Mouse (Mus musculus) Patski (cell line): Measurements from ENCODE around the gene Fbxw4. TPM values are rescaled to one million over a fixed set of nuclear protein-coding genes. Genes with fewer than 3 reads are reported as not detected.

Experiments used
- ATAC-seq: fragments of 100-300 bp; one replicate; pipeline ENCODE4 v1.8.0; 2021
- CTCF ChIA-PET: fragments of 350-600 bp; sonication (Branson Sonifier 250); formaldehyde crosslinking; loops from one replicate; lab custom pipeline; 2022; ENCODE audit warnings: inconsistent platforms; lab: Charles Lee
- POLR2A ChIA-PET: fragments of 350-600 bp; sonication (Branson Sonifier 250); formaldehyde crosslinking; loops from one replicate; lab custom pipeline; 2022; ENCODE audit warnings: antibody characterized with exemption, inconsistent platforms; lab: Charles Lee
- DNase-seq: peaks from one replicate; pipeline ENCODE4 v3.0.0-alpha.2; 2011; ENCODE audit warnings: low read depth, low spot score
- H3K27me3 ChIP-seq: fragments of 371-371 bp; one replicate; pipeline ENCODE4 v1.5.1; 2021
- CTCF ChIP-seq: fragments of 100-300 bp; IDR thresholded peaks from one replicate; pipeline ENCODE4 v1.5.1; 2021
- in situ Hi-C: fragments of 300-500 bp; cut with MboI; formaldehyde crosslinking; loops from 3 replicates; pipeline ENCODE4 v1.11.1; 2018; ENCODE audit warnings: low pct_unique_long_range_greater_than_20kb, mixed read lengths
- polyA plus RNA-seq: library from polyadenylated mRNA; unstranded; gene quantifications from one replicate; pipeline ENCODE4 v1.2.3, GENCODE M21; 2021

Gene Fbxw4
- polyA plus RNA-seq, 1 experiment from 2014 or later: 39.2 TPM

DNA sequence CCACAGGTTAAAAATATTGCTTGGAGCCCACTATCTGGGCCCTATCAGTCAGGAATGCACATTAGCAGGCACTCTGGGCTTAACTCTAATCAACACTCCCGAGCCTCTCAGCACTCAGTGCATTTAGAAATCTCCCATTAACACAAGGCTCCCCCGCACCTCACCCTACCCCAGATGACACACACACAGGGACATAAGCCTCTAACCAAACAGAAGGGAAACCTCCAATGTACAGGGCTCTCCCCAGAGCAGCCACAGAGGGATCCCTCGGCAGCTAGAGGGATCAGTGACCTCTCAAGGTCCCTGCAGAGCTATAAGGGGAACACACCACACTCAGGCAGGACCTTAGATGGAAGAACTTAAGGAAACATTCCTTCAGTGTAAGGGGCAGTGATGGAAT is 28.5 kb downstream of the Fbxw4 start:
- CTCF ChIA-PET: no interaction called here
- ATAC-seq (no peak), DNase-seq (no peak)
- H3K27me3 ChIP-seq: no peaks in the 10 kb centered on the region
- in situ Hi-C loops: no loop called here
- POLR2A ChIA-PET: interaction anchor here (1.7 kb wide), 1 partner anchor 25 kb away, joined by 3 read pairs; no protein-coding TSS in a partner anchor
- TF ChIP-seq CTCF: no peak

DNA sequence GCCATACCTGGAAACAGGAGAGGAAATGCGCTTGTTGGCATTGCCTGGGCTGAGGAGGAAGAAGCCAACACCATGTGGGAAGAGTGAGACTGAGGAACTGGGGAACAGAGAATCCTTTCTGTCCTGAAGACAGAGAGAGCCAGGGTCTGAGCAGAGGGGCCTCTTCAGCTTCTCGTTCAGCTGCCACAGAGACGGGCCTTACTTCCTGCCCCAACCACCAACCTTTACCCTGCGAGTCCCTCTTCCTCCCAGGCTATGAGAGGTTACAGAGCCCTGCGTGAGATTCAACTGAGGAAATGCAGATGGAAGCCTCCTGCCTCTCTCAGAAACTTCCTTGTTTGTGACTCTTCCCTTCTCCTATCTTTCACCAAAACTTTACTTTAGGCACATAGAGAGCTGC is 29.2 kb downstream of the Fbxw4 start:
- in situ Hi-C loops: no loop called here
- ChIA-PET CTCF (no interaction called here), POLR2A (interaction anchor here (1.7 kb wide), 1 partner anchor 25 kb away, joined by 3 read pairs; no protein-coding TSS in a partner anchor)
- ATAC-seq (no peak), DNase-seq (no peak)
- H3K27me3 ChIP-seq: no peaks in the 10 kb centered on the region
- TF ChIP-seq CTCF: no peak

DNA sequence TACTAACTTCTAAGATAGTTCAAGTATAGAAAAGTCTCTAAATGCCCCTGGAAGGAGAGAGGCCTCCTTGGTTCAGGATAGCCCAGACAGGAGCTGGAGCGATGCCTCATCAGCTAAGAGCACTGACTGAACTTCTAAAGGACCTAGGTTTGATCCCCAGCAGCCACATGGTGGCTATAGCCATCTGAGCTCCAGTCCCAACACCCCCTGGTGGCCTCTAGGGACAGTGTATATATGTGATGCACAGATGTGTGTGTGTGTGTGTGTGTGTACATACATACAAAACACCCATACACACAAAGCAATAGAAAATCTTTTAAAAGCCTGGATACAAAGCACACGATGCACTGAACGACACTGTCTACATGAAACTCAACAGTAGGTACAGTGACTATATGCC is 30.9 kb downstream of the Fbxw4 start:
- DNase-seq (no peak), ATAC-seq (no peak)
- ChIA-PET POLR2A (no interaction called here), CTCF (interaction anchor here (0.6 to 1.4 kb wide), 2 partner anchors 8 to 12 kb away, joined by 3 to 4 read pairs; no protein-coding TSS in a partner anchor)
- in situ Hi-C loops: no loop called here
- no peak for TF ChIP-seq CTCF
- no peaks in the 10 kb centered on the region for H3K27me3 ChIP-seq

DNA sequence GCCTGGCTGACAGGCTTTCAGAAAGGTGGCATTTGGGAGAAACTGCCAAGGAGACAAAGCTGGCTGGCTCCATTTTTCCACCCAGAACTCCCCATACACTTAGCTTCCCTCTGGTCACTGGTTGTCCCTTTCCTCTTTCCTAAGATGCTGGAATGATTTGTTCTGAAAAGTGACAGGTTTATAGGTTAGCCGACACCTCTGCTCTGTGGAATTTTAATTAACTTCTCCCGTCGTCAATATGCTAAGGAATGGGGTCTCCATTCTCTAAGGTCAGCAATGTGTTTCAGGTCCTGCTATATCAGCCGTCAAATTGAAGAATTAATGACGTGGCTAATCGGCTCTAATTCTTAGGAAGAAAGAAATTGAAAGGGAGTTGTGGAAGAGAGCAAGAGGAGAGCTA is 31.5 kb downstream of the Fbxw4 start:
- TF ChIP-seq CTCF: no peak
- DNase-seq: no peak
- ATAC-seq: no peak
- in situ Hi-C loops: no loop called here
- ChIA-PET POLR2A (no interaction called here), CTCF (interaction anchor here (0.6 to 1.4 kb wide), 3 partner anchors 8 to 54 kb away, joined by 3 to 4 read pairs (median 3); no protein-coding TSS in a partner anchor)
- no peaks in the 10 kb centered on the region for H3K27me3 ChIP-seq

DNA sequence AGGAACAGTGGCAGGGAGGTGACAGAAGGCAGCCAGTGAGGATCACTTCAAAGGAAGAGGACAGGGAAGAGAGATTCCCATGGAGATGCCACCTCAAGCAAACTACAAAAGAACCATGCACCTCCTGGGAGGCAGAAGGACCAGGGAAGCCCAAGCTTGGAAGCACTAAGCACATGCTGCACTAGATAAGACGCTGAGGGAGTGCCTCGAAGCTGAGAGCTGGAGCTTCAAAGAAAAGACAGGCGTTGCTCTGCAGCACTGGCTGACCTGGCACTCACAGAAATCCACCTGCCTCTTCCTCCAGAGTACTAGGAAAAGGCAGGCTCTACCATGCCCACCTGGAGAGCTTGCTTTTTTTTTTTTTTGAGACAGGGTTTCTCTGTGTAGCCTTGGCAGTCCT is 33.1 kb downstream of the Fbxw4 start:
- in situ Hi-C loops: no loop called here
- H3K27me3 ChIP-seq: no peaks in the 10 kb centered on the region
- POLR2A ChIA-PET: no interaction called here
- no peak for ATAC-seq
- no peak for DNase-seq
- CTCF ChIA-PET: no interaction called here
- no peak for TF ChIP-seq CTCF

DNA sequence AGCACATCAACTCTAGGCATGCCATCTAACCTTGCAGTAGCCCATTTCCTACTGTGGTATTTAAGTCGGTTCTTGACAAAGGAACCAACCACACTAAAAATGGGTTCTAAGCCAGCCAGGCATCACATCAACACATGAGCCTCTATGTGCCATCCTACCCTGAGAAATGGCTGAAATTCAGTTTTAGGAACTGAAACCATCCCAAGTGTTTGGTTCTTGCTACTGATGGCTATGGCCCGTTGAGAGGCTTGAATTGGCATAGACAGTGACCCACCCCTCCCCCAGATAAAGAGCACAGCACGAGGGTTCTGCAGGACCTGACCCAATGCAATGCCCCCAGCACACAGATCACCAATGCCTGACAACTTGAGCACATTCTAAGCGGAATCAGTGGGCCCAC is 36.4 kb downstream of the Fbxw4 start:
- POLR2A ChIA-PET: no interaction called here
- H3K27me3 ChIP-seq: no peaks in the 10 kb centered on the region
- no peak for TF ChIP-seq CTCF
- CTCF ChIA-PET: interaction anchor here (1.5 to 1.8 kb wide), 2 partner anchors 11 to 23 kb away, joined by 3 to 4 read pairs; no protein-coding TSS in a partner anchor
- in situ Hi-C loops: no loop called here
- no peak for ATAC-seq
- DNase-seq: no peak

DNA sequence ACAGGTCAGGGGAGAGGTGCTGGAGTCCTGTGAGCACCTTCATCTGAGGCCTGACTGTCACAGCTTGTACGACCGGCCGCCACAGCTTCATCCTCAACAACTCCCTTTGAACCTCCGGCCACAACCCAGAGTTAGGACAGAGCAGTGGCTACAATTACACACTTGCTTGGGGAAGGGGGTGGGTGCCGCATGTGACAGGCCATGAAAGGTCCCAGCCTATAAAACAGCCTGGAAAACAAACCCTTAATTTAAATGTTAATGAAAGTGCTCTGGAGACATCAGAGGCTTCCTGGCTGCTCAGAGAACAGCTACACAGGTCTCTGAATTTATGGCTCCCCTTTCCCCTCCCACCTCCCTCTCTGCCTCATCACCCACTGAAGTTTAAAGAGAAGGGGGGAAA is 38.0 kb downstream of the Fbxw4 start:
- H3K27me3 ChIP-seq: no peaks in the 10 kb centered on the region
- POLR2A ChIA-PET: interaction anchor here (0.7 kb wide), 1 partner anchor 157 kb away, joined by 3 read pairs; no protein-coding TSS in a partner anchor
- no peak for TF ChIP-seq CTCF
- ATAC-seq (no peak), DNase-seq (no peak)
- CTCF ChIA-PET: interaction anchor here (1.8 kb wide), 1 partner anchor 9 kb away, joined by 4 read pairs; no protein-coding TSS in a partner anchor
- in situ Hi-C loops: no loop called here

DNA sequence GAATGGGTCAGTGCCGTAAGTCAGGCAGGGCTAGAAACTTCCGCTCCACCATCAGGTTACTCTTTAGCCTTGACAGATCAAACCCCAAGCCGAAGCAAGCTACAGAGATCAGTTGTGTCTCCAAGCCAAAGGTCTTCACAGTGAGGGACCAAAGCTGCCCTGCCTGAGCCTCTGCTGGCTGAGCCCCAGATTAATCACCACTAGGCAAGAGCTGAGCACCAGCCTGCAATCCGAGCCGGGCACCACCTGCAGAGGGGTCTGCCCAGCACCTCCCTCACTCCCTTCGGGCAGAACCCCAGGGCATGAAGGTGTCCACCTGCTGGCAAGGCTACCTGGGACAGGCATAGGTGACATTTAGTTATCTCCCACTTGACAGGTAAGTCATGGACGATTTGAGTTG is 39.1 kb downstream of the Fbxw4 start:
- in situ Hi-C loops: no loop called here
- H3K27me3 ChIP-seq: no peaks in the 10 kb centered on the region
- DNase-seq: no peak
- ATAC-seq: no peak
- TF ChIP-seq CTCF: no peak
- CTCF ChIA-PET: interaction anchor here (1.2 kb wide), 1 partner anchor 35 kb away, joined by 3 read pairs; no protein-coding TSS in a partner anchor
- POLR2A ChIA-PET: no interaction called here

DNA sequence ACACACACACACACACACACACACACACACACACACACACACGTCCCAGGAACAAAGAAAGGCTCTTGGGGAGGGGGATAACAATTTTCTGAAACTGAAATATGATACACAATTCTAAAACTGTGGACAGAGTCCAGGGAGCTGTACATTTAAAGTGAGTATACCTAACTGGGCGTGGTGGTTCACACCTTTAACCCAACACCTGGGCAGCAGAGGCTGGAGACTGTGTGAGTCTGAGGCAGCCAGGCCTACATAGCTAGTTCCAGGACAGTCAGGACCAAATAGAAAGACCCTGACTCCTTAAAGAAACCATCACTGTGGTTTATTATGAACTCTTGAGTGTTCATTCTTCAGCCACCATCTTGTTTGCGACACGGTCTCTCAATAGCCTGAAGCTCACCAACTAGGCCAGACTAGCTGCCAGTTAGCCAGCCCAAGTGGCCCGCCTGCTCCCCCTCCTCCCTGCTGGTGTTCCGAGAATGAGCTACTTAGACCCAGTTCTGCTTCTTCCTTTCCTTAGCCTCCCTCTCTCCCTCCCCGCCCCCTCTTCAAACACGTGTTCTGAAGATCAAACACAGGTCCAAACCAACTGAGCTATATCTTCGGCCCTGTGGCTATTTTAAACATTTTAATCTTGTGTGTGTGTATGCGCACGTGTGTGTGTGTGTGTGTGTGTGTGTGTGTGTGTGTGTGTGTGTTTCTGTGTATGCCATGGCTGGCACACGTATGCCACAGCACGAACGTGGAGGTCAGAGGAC is 40.2 kb downstream of the Fbxw4 start:
- DNase-seq: no peak
- no peaks in the 10 kb centered on the region for H3K27me3 ChIP-seq
- ATAC-seq: no peak
- ChIA-PET CTCF (interaction anchor here (1.2 kb wide), 1 partner anchor 14 kb away, joined by 3 read pairs; no protein-coding TSS in a partner anchor), POLR2A (no interaction called here)
- no peak for TF ChIP-seq CTCF
- in situ Hi-C loops: no loop called here

DNA sequence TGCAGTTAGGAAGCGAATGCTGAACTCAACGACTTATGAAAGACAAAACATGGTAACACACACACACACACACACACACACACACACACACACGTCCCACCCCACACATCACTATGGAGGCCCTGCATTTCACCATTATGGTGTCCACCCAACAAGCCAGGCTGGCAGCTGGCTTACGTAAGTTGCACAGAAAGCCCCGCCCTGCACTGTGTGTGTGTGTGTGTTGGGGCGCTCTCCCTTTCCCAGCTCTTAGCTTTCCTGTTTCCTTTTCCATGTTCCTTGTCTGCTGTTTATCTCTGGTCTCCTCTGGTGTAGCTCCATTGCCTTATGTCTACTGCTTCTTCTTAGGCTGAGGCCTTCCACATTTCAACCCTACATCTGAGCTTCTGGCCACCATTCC is 41.9 kb downstream of the Fbxw4 start:
- no peak for DNase-seq
- H3K27me3 ChIP-seq: no peaks in the 10 kb centered on the region

DNA sequence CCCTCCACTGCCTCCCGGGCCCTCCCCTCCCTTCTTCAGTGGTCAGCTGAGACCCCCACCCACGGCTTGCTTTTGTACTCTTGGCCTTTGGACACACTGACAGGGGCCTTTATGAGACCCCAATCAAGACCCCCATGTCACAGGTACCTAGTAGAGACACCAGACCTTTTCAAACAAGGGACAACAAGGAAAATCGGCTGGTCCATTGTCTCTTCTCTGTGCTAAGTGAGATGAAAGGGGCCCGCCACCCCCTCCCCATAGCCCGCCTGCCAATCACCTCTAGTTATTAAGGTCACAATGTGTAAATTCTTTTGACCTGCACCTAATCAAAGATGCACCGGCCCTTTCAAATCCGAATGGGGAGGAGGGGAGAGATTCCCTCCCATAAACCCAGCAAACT is 43.4 kb downstream of the Fbxw4 start:
- DNase-seq (no peak), ATAC-seq (no peak)
- POLR2A ChIA-PET: interaction anchor here (0.6 kb wide), 1 partner anchor 48 kb away, joined by 5 read pairs; no protein-coding TSS in a partner anchor
- in situ Hi-C loops: no loop called here
- no peak for TF ChIP-seq CTCF
- no peaks in the 10 kb centered on the region for H3K27me3 ChIP-seq
- CTCF ChIA-PET: interaction anchor here (1.4 kb wide), 1 partner anchor 12 kb away, joined by 3 read pairs; no protein-coding TSS in a partner anchor

More for the DNA sequence above, 41.9 kb downstream of the Fbxw4 start:
- ATAC-seq: no peak
- ChIA-PET POLR2A (interaction anchor here (0.6 kb wide), 1 partner anchor 65 kb away, joined by 3 read pairs; no protein-coding TSS in a partner anchor), CTCF (no interaction called here)
- TF ChIP-seq CTCF: no peak
- in situ Hi-C loops: no loop called here
